Mouse (Mus musculus) adrenal gland, postnatal 10 days (tissue): ENCODE results near the gene Clasp1. TPM values are rescaled to one million over a fixed set of nuclear protein-coding genes. Genes with fewer than 3 reads are reported as not detected.
A peak's percentile ranks its signal among the peaks of the same experiment; 100 is the strongest.

ENCODE experiments used
- DNase-seq: peaks from one replicate; pipeline ENCODE4 v3.0.0; 2021; ENCODE audit warnings: mixed read lengths
- total RNA-seq, 2 experiments: library from RNA; stranded (reverse); gene quantifications; 2 replicates each; pipeline ENCODE4 v1.2.3; 2021

Clasp1 gene
- total RNA-seq, 2 experiments from 2014 or later: 39.7 to 60.7 TPM

DNA sequence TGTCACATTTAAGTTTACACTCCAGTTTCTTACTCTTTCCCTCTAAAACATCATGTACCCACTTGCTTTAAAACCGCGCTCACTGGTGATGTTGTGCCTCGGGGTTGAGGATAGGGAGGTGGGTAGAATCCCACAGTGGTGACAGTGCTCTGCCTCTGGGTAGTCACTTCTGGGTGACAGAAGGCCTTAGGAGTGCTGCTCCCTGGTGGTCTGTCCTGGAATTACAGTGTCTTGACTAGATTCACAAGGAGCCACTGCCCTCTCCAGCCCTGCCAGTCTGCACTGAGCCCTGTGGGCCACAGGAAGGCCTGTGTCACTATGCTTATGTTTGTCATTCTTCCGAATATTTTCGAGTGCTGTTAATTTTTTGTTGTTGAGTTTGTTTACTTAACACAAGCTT lies 109.5 kb downstream of the Clasp1 start:
- DNase-seq: peak; percentile 85

DNA sequence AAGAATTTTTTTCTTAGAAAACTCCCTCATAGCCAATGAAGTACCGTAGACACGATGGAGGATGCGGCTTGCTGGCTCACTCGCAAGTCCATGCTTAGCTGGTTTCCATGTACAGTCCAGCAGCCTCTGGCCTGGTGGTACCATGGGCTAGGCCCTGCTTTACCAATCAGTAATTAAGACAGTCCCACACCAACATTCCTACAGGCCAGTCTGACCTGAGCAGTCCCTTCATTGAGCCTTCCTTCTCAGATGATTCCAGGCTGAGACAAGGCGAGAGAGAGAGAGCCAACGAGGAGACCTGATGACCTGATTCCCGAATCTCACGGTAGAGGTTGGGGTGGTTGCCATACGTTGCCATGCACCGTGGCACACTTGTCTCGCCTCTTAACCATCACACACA lies 111.7 kb downstream of the Clasp1 start:
- no peak for DNase-seq

GRCm38 (mm10) chr1:118501691-118502090 lies 112.8 kb downstream of the Clasp1 start:
- DNase-seq: no peak

DNA sequence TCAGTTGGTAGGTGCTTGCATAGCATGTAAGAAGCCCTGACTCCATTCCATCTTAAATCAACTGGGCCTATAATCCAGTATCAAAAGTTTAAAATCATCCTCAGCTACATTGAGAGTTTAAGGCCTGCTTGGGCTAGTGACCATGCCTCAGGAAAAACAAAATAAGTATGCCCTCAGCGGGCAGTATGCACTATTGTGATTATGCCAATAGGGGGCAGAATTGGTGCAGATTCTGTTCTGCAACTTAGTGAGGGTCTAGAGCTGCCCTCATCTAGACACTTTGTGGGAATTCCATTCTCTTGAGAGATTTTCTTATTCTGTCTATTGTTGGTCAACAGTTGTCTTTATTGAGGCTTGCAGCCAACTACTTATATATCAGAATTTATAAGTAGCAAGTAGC lies 116.9 kb downstream of the Clasp1 start:
- DNase-seq: no peak

GRCm38 (mm10) chr1:118510996-118511395 lies 122.1 kb downstream of the Clasp1 start:
- DNase-seq: peak; percentile 57

- no peak for DNase-seq
Measured at GRCm38 (mm10) chr1:118511738-118512530, 123.1 kb downstream of the Clasp1 start.

DNA sequence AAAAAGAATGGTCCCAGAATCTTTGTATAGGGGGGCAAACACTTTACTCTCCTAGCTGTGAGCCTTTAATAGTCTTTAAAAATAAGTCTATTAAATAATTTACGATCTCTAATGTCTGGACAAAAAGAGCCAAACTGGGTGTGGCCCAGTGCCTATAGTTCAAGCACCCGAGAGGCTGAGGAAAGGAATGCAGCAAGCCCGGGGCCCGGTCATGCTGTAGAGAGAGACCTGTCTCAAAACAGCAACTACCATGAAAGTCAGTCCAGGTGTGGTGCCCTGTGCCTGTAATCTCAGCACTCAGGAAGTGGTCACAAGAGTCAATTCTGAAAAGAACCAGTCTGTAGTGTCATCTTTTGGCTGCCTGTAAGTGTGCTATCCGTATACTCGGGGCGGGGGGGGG lies 127.4 kb downstream of the Clasp1 start:
- no peak for DNase-seq

DNA sequence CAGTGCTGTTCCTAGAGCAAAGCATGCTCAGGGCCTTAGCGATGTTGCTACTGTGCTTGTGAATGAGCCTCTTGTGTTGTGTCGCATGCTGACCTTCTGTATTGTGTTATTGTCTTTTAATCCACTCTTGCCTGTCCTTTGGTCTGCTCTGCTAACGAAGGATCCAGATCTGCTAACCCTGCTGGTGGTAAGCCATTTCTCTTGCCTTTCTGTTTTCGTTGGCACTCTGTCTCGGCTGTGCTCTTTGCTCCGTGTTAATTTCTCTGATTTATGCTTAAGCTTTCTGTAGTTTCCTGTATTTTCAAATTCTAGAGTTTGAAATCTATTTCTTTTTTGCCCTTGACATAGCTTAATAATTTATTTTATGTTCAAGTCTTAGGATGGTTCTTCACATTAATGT lies 134.3 kb downstream of the Clasp1 start:
- DNase-seq: no peak

- DNase-seq: no peak
Measured at GRCm38 (mm10) chr1:118525336-118525735, 136.5 kb downstream of the Clasp1 start.

DNA sequence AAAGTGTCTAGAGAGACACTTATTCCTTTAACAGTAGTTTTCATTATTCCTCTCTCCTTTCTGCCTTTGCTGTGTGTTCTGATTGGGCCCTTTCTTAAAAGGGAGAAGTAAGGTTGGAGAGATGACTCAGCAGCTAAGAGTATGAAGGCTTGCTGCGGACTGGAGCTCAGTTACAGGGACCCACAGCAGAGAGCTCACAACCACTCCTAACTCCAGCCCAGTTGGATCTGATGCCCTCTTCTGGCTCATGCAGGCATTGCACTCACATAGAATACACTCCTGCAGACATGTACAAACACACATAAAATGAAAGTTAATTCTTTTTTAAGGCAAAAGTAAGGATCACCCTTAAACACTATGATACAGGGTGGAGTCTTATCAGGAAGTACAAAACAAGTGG lies 140.4 kb downstream of the Clasp1 start:
- DNase-seq: no peak

DNA sequence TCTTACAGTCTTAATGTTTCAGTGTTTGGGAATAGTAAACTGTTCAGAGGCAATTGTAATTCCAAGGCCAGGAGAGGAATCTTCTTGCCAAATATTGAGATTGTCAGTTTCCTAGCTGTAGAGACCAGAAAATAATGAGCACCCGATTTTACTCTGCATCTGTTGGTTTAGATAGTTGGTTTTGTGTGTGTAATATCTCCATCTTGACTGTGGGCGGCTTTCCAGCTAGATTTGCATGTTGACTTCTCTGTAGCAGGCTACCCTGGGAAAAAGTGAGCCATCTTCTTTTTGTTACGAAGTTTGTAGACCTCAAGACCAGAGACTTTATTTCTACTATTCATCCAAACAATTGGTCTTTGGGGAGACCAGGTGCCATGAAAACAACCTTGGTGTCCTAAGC lies 142.4 kb downstream of the Clasp1 start:
- DNase-seq: no peak

- no peak for DNase-seq
Measured at GRCm38 (mm10) chr1:118536021-118536420, 147.2 kb downstream of the Clasp1 start.

GRCm38 (mm10) chr1:118539046-118539445 lies 150.2 kb downstream of the Clasp1 start:
- no peak for DNase-seq

- DNase-seq: no peak
Measured at GRCm38 (mm10) chr1:118542880-118543279, 154.0 kb downstream of the Clasp1 start.

- no peak for DNase-seq
Measured at GRCm38 (mm10) chr1:118548769-118549168, 159.9 kb downstream of the Clasp1 start.

DNA sequence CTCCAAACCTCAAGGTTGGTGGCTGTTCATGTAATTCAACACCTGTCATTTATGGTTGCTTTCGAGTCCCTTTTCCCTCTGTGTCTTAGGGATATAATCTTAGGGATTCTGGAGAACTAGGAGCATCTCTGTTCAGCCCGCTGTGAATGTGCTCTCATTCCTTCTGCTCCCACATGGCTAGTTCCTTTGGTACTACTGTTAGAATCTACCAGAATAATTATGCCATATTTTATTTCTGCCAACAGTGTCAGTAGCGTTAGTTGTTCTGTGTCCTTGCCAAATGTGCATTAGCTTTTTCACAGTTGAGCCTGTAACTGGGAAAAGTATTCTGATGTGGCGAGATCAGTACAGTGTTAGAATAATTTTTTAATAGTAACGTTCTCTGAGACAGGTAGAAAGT lies 162.3 kb downstream of the Clasp1 start:
- DNase-seq: no peak

DNA sequence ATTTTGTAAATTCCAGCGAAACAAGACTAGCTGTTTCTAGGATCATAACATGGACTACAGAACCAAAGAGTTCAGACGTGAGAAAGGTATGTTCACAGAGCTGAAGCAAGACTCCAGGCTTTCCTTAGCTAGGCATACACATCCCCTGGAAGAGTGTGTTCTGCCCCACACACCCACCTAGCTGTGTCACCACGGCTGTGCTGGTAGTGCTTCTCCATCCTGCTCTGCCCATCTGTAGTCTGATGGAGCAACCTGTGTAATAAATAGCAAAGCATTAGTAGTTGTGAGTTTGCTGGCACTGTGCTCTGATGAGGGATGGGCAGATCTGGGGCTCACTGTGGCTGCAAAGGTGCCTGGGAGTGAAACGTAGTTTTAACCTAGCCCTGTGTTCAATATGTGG lies 163.2 kb downstream of the Clasp1 start:
- no peak for DNase-seq

DNA sequence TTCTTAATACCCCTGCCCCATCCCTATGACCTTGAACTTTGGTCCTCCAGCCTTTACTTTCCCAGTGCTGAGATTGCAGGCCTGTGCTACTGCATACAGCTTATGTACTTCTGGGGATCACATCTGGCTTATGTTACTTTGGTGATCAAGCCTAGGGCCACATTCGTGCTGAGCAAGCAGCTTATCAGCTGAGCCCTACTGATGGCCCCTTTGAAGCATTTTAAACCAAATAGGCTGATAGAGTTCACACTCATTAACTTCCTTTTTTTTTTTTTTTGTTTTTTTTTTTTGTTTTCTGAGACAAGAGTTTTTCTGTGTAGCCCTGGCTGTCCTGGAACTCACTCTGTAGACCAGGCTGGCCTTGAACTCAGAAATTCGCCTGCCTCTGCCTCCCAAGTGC lies 164.2 kb downstream of the Clasp1 start:
- DNase-seq: no peak

DNA sequence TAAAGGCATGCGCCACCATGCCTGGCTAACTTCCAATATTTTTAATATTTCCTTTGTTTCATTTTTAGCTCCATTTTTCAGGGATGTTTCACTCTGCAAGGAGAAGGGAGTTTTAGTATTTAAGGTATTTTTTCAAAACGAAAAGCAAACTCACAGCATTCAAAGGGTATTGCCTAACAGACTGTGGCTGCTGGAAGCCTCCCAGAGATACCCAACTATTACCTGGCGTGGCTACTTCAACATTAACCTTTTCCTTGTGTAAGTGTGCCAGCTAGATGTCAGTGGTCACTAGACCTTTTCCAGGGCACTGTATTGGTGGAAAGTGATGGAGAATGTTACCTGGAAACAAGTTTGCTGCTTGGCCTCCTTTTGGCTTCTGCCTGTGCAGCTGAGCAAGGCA lies 164.6 kb downstream of the Clasp1 start:
- DNase-seq: no peak

- peak; percentile 13 for DNase-seq
Measured at GRCm38 (mm10) chr1:118554961-118555360, 166.1 kb downstream of the Clasp1 start.

GRCm38 (mm10) chr1:118559716-118560115 lies 170.9 kb downstream of the Clasp1 start:
- DNase-seq: peak; percentile 8

GRCm38 (mm10) chr1:118564561-118564960 lies 175.7 kb downstream of the Clasp1 start:
- DNase-seq: no peak

DNA sequence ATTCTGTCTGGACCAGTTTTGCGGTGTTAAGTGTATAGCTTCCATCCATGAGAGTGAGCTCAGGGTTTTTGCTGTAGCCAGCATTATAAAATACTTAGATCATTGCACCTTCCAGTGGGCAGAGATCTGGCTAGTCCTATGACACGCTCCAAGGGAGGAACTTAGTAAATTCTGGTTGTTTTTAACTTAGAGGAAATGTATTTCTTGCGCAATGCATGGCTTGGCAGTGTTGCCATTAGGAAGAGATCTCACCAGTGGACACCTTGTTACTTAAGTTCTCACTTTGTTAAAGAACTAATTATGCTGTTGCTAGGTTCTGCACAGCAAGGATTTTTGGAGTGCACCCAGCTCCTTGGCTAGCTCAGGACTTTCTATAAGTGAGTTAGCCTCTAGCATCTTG lies 178.8 kb downstream of the Clasp1 start:
- no peak for DNase-seq

DNA sequence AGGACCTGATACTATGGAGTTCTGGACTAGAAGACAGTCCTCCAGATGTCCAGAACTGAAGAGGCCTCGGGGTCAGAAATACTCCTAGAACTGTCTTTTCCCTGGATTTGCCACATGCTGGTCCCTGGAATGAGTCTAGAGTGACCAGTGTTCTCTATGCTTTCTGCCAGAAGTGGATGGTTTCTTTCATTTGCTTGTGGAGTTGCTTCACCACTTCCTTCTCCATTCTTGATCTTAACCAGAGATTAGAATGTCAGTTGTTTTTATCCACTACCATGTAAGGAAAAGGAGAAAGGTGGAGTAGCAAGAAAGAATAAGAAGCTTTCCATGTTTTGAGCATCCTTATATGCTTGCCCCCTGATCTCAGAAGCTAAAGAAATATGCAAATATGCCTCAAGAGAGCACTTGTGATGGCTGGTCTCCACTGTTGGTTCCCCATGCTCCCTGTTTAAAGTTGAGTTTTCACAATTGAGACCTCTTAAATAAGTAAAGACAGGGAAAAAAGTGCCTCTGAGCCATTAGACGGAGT lies 191.4 kb downstream of the Clasp1 start:
- no peak for DNase-seq
